Mouse (Mus musculus) CD4-positive helper T cell, adult 2 months (primary cell): ENCODE measurements around the gene Lrrc4c.

Experiments
- DNase-seq: peaks from one replicate; pipeline ENCODE4 v3.0.0-alpha.2; 2012; ENCODE audit warnings: low read depth, missing footprints, low spot score

The Lrrc4c gene

GRCm38 (mm10) chr2:96317387-96318299, at the start of gene Lrrc4c:
Gene Lrrc4c (plus strand): TSS chr2:96318169.
- no peak for DNase-seq

DNA sequence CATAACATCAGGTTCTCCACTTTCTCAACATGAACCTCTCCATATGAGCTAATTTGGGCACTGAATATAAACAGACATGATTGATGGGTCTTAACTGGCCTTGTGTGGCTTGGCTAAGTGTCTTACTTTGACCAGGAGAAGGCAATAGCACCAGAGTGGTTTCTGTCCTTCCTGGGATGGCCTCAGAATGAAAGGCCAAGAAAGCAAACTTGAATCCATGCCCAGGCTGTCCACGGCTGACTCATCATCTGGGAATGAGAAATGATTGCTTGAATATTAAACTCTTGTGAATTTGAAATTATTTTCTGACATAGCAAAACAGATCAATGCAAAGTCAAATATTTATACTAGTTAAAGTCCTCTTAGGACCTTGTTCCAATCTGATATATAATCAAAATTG, 42.9 kb upstream of the Lrrc4c start:
- no peak for DNase-seq

DNA sequence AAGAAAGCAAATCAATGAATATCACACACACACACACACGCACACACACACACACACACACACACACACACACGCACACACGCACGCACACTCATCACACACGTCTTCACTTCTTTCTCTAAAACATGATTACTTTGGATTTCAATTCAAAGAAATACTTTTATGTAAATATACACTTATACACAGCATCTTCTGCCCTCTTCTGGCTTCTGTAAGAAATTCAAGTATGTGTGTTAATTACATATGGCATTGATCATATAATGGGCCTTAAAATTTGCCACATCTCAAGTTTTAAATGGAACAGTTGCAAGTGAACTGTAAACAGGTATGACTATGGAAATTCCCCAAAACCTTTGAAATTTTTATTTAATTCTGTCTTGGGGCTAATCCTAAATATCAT, 35.0 kb upstream of the Lrrc4c start:
- DNase-seq: no peak

GRCm38 (mm10) chr2:96287512-96287911, 30.5 kb upstream of the Lrrc4c start:
- no peak for DNase-seq

DNA sequence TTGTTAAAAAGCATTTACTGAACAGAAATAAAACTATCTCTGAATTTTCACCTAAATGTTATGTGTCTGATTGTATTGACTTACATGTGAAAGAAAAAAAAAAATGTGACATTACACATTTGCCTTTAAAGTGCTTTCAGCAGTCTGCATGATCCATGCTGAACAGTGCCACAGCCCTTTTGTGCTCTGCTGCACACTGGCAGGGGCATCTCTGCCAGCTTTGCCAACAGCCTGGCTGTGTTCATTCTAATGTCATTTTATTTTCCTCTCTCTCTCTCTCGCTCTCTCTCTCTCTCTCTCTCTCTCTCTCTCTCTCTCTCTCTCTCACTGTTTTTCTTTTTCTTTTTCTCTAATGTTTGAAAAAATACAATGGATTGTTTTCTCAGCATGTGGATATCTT, 27.4 kb upstream of the Lrrc4c start:
- no peak for DNase-seq

DNA sequence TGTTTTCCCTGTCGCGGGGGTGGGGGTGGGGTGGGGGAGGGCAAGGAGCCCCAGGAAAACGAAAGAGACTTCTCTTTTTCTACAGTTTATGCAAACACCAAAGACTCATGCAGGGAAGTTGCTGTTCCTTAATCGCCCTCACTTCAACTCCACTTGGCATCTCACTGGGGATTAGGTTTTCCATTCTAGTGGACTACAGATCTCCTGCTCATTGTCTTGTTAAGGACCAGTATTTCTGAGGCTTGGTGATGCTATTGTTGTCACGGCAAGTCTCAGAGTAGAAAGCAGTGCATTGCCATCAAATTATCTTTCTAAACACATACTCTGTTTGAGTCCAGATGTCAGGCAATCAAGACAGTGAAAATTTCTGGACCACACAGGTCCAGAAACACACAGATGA, 2.9 kb upstream of the Lrrc4c start:
- DNase-seq: no peak

DNA sequence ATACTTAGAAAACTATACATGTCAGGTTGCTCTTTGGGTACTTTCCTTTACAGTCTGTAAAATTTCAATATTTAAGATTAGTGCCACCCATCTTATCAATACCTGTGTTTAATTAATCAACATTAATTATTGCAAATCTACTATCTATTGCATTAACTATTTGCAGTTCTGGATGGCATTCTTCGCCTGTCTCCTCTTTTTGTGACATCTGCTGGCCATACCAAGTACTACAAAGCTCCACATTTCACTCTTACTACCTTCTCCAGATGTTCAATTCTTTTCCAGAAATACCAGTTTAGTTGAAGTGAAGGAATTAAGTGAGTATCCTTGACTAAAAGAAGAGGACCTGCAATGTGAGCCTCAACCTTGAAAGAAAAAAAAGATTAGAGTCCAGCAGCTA, 1.4 kb upstream of the Lrrc4c start:
- DNase-seq: no peak

- DNase-seq: no peak
Measured at GRCm38 (mm10) chr2:96318556-96318955, 587 bp downstream of the Lrrc4c start.

DNA sequence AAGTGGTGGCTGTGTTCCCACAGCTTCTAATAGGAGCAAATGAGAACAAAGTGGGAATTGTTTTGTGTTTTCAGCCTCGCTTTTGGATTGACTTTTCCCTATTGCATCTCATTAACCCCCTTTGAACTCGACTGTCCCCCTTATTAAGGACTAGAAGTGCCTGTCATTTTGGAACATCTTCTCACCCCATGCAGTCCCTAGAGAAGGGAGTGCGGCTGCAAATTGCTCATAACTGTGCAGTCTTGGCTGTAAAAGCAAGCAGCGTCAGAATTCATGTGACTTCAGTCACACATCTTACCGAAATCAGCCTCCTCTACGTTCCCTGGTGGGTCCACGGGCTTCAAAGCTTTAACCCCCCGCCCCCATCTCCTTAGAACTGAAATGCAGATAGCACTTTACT, 1.2 kb downstream of the Lrrc4c start:
- DNase-seq: no peak

DNA sequence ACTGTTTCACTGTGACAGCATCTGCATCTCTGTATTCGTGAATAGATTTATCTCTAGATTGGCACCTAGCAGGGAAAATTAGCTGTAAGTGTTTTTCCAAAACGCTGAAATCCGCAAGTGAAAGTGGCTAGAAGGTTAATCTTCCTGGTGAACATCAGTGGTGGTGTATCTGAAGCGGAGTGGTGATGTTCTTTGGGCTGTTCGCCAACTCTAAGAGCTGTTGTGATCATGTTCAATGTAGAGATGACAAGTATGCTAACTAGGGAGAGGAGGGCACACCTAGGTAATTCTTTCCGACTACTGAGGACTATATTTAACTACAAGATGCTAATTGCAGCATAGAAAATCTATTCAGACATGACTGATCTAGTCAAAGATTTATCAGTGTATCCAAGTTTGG, 1.7 kb downstream of the Lrrc4c start:
- DNase-seq: no peak

- no peak for DNase-seq
Measured at GRCm38 (mm10) chr2:96334652-96335051, 16.7 kb downstream of the Lrrc4c start.

DNA sequence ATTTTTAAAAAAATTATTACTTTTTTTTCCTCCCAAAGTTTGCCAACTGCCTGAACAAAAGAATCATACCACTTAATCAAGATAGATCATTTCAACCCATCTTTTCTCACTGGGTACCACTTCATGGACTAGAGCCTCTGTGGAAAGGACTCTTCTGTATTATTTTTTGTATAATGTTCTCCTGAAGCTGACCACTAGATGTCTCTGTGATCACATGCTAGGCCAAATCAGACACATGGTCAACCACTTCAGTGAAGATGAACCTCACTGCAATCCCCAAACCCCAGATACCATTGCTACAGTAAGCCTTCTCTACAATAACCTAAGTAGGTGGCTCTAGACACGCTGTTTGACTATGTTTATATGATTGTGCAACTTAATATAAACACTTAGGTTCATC, 19.4 kb downstream of the Lrrc4c start:
- DNase-seq: no peak

- DNase-seq: no peak
Measured at GRCm38 (mm10) chr2:96401186-96401811, 83.3 kb downstream of the Lrrc4c start.

DNA sequence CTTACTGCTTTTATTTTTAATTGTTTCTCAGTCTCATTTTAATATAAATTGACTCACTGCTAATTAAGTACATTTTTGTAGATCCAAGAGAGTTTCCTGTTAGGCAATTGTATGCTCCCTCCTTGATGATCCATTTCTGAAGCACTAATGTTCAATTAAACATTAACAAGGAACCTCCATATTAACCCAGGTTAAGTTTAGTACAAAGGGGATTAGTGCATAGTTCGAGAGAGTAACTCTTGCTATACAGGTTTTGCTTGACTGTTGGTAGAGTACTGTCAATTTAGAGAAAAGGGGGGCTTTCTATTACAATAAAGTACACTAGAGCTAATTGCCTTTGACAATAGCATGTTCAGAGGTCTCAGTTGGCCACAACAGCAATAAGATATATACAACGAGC, 84.5 kb downstream of the Lrrc4c start:
- DNase-seq: no peak

- DNase-seq: no peak
Measured at GRCm38 (mm10) chr2:96406856-96407255, 88.9 kb downstream of the Lrrc4c start.

DNA sequence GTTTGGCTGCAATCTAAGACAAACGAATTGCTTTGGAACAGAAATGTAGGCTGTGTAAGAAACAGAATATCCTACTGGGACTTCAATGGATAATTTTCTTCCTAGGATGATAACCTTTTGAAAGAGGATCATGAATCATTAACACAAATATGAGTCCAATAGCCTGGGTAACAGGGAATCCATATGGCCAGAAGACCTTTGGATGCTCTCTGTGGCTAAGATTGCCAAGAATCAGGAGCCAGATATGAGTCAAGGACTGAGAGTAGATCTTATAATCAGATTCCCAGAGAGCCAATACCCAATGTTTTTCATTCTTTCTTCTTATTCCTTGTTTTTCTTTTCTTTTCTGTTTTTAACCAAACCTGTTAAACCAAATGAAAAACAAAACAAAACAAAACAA, 93.2 kb downstream of the Lrrc4c start:
- DNase-seq: no peak

GRCm38 (mm10) chr2:96461566-96461965, 143.6 kb downstream of the Lrrc4c start:
- DNase-seq: no peak

- no peak for DNase-seq
Measured at GRCm38 (mm10) chr2:96475674-96476073, 157.7 kb downstream of the Lrrc4c start.

GRCm38 (mm10) chr2:96499116-96499882, 181.3 kb downstream of the Lrrc4c start:
- no peak for DNase-seq

DNA sequence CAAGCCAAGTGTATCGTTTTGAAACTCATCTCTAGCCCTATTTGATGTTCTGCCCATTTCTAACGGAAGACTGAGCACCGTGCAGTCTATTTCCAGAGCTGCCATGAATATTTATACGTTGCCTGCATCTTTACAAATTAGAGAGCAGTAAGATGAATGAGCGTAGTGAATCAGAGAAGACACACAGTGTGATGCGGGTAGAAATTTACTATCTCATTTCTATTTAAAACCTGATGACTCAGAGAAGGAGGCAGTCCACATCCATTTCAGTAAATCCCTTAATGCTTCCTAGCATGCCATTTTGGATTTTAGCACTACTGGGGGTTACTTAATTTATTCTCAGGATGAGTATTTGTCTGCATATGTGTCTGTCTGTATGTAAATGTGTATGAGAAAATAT, 186.2 kb downstream of the Lrrc4c start:
- no peak for DNase-seq

GRCm38 (mm10) chr2:96505641-96506040, 187.7 kb downstream of the Lrrc4c start:
- DNase-seq: no peak

GRCm38 (mm10) chr2:96508991-96509390, 191.0 kb downstream of the Lrrc4c start:
- DNase-seq: no peak
